Mouse (Mus musculus) natural killer cell, adult 2 months (primary cell): Measurements from ENCODE around the gene Pde6g.

Source experiments
- DNase-seq, 2 experiments: peaks; one replicate each; pipeline ENCODE4 v3.0.0; 2022; ENCODE audit warnings: low spot score in 2 of 2

Pde6g gene

DNA sequence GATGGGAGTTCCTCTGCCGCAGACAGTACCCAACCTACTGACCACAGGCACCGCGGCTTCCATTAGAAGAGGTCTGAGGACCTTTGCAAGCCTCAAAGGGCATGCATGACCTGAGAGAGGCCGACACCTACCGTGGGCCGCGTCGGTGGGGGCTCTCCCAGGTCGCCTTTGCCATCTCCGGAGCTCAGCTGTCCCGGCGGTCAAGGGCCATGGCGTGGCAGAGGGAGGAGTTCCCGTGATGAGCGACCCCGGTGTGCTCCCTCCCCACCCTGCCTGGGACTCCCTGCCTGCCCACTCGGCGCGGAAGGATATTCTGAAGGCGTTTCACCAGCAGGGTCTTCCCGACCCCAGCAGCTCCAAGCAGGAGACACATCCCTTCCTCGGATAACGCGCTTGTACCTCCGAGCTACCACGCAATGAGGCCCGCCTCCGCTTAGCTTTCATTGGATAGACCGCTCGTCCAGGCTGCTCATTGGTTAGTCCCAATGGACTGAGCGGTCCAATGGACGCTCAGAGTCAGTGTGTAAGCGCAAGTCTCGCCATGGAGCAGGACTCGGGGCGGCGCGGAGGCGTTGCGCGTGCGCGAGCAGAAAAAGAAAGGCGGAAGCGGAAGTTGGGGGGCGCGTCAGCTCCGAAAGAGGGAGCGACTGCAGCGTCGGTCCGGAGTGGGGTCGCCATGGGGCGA is 13.9 kb upstream of the Pde6g start, which contains the start of gene Arl16:
Gene Arl16, minus strand, starts transcription at position 557 of the 685 bp plus-strand sequence.
- peak; percentile 91 to 94 for DNase-seq

DNA sequence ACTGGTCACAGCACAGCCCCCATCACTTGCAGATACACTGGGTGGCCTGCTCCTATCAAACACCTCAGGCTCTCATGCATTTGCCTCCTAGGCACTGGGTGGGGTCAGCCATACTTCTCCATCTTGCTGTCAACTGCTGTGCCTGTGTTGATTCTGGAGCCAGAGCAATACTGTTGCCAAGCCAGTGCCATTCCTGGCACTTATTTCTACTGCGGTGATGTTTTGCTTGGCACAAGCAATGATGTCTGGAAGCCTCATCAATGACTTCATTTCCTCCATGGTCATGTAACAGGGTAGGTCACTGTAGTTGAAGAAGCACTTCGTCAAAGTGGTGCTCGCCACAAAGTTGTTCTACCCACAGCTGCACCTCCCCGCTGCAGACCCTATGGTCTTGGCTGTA is 12.2 kb upstream of the Pde6g start:
- DNase-seq: no peak

GRCm38 (mm10) chr11:120464365-120464764 is 11.1 kb upstream of the Pde6g start:
- no peak for DNase-seq

DNA sequence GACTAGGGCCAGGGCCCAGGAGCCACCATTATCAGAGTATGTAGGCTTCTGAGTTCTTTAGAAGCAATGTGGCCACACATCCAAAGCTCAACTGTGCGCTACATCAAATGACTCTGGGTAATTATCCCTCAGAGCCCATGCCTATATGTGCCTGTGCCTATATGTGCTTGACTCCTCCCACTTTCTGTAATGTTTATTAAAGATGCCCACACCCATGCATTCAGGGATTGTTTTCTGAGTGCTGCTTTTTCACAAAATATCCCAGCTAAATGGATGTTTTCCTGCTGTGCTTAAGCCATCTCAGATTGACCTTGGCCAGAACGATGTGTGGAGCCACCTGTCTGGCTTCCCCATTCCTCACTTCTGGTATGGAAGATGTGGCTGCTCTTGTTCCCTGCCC is 10.2 kb upstream of the Pde6g start:
- DNase-seq: no peak

- no peak for DNase-seq
Observed at GRCm38 (mm10) chr11:120458847-120459597, 5.7 kb upstream of the Pde6g start.

DNA sequence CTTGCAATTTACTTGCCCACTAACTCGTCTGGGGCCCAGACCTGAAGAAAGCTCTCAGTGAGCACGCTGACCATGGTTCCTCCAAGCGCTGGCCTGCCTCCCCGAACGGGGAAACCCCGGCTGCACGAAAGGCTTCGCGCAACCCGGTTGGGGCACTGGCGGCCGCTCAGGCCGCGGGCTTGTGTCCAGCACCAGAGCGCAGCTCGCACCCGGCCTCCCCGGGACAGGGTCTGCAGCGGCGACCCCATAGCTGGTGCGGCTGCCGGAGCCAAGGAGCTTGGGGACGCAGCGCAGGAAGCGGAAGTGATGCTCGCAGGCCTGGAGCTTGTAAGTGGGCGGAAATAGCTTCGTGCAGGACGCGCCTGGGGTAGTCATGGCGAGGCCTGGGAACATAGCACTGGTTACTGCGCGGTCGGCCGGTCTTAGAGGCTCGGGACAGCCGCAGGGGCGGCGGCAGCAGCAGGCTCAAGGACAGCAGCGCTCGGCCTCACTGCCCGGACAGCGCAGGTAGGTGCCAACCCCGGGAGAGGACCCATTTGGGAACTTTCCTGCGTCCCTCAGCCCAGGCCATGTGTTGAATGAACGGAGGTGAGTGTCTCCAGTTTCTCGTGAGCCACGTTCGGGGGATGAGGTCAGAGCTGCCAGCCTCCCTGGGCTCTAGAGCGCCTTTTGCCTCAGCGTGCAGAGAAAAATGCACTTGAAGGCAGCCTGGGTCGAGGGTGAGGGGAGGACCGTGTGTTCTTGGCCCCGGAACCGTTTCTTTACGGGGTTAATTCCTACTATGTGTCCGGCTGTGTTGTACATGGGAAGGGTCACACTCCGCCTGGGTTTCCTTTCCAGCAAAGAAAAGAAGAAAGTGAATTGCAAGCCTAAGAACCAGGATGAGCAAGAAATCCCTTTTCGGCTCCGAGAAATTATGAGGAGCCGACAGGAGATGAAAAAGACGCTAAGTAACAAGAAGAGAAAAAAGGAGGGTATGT is 4.8 kb upstream of the Pde6g start, which contains the start of the genes Oxld1 and Ccdc137:
Gene Oxld1, minus strand, starts transcription at position 297 of the 980 bp plus-strand sequence.
Gene Ccdc137, plus strand, starts transcription at position 344 of the 980 bp plus-strand sequence.
- DNase-seq: peak; percentile 59 to 63

DNA sequence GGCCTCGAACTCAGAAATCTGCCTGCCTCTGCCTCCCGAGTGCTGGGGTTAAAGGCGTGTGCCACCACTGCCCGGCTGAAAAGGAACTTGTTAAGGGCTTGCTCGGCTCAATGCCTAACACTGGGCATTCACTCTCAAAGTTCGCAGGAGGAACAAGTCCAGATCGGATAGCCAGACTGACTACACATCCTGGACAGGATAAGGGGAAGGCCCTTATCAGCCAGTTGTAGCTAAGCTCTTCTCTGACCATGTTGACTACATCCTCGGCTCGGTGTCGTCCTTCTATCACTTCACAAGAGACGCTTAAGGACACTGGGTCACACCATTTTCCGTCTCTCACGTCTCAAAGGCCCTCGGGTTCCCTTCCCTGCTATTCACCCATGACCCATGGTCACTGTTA is 4.1 kb upstream of the Pde6g start:
- no peak for DNase-seq

- DNase-seq: no peak
Observed at GRCm38 (mm10) chr11:120455413-120455812, 2.1 kb upstream of the Pde6g start.

GRCm38 (mm10) chr11:120454965-120455364 is 1.7 kb upstream of the Pde6g start:
- no peak for DNase-seq

DNA sequence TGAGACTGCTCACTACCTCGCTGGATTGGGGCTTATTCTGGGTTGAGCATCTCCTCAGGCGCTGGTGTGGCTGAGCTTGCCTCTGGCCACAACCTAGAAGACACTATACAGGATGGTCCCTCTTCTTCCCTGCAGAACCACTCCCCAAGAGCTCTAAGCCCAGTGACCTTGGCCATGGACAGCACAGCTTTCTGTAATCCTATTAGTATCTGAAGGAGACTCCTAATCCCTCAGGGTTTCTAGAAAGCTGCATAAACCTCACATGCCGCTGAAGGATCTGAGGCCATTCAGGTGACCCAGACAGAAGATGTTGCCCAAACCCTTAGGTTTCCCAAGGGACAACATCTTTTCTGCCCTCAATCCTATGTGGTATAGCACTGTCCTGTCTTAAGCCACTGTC is 1.1 kb downstream of the Pde6g start:
- DNase-seq: no peak

DNA sequence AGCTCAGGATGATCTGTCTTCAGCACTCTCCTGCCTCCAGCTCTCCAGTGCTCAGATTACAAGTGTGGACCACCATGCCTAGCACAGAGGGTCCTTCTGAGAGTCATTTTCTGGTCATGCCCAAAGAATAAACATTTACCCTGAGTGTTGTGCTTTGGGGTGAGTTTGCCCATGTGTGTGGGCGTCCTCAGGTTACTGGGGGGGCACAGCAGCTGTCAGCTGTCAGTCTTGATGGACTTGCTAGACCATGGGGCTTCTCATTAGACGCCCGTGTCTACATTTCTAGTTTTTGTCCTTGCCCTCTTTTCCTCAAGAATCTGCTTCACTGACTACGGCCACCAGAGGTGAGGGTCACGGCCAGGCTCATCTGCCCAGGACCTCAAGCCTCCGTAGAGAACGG is 6.1 kb downstream of the Pde6g start:
- DNase-seq: no peak

GRCm38 (mm10) chr11:120445475-120445874 is 7.8 kb downstream of the Pde6g start:
- no peak for DNase-seq

DNA sequence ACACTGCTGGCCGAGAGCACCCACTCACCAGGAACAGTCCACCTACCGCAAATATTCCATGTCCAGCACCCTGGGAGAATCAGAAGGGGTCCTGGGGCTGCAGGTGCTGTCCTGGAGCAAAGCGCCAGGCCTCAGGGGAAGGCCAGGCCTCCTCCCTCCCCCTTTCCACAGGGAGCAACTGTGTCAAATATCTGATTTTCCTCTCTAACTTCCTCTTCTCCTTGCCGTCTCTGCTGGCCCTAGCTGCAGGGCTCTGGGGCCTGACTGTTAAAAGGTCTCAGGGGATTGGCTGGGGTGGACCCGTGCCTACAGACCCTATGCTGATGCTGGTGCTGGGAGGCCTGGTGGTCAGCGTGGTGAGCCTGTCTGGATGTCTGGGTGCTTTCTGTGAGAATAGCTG is 9.2 kb downstream of the Pde6g start:
- DNase-seq: no peak

- no peak for DNase-seq
Observed at GRCm38 (mm10) chr11:120442765-120443280, 10.5 kb downstream of the Pde6g start.

- DNase-seq: no peak
Observed at GRCm38 (mm10) chr11:120442344-120442743, 11.0 kb downstream of the Pde6g start, which contains the start of gene Tspan10. Tspan10 (plus strand) TSS chr11:120442644.

- no peak for DNase-seq
Observed at GRCm38 (mm10) chr11:120437857-120438385, 15.4 kb downstream of the Pde6g start.

DNA sequence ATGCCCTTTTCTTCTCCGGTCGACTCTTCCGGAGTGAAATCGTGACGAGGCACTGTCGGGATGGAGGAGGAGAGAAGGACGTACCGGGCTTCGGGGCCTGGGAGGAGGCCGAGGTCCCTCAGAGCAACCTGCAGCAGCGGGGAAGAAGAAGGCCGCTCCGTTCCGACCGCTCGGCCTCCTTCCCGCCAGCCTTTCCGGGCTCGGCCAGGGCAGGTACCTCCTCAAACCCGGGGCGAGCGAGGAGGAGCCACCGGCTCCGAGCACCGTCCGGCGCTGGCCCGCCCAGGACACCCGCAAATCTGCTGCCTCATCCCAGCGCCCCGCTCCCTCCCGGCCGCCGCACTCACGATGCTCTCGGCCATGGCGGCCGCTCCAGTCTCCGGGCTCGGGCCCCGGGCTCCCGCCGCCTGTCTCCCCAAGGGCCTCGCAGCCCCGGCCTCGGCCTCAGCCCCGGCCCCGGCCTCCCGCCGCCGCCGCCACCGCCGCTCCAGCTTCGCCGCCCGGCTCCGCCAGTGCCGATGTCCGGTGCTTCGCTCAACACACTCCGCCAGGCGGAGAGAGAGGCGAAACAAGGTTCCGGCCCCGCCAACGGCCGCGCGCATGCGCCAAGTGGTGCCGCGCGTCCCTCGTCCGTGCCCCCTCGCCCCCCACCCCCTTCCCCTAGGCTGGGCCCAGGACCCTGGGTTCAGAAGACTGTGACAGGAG is 16.0 kb downstream of the Pde6g start, which contains the start of gene Nploc4:
Gene Nploc4, minus strand, starts transcription at position 557 of the 705 bp plus-strand sequence.
- peak; percentile 83 to 88 for DNase-seq

DNA sequence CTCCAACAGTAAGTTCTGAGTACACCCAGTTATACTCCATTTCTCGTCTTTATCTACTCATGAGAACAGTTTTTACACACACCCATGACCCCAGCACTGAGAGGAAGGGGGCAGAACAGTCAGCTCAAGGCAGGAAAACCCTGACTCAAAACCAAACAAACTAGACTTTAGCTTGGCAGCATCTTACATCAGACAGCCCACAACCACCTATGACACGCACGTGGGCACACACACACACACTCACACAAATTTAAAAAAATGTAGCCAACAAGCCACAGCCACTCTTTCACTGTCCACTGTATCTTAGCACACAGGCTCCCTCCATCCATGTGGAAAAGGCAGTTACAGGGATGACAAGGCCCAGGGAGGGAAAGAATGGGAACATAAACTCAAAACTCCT is 26.6 kb downstream of the Pde6g start:
- DNase-seq: no peak

- peak; percentile 31 to 46 for DNase-seq
Observed at GRCm38 (mm10) chr11:120423569-120424295, 29.6 kb downstream of the Pde6g start.
